Mouse (Mus musculus): Measurements from ENCODE around the gene Med13l.

DNA sequence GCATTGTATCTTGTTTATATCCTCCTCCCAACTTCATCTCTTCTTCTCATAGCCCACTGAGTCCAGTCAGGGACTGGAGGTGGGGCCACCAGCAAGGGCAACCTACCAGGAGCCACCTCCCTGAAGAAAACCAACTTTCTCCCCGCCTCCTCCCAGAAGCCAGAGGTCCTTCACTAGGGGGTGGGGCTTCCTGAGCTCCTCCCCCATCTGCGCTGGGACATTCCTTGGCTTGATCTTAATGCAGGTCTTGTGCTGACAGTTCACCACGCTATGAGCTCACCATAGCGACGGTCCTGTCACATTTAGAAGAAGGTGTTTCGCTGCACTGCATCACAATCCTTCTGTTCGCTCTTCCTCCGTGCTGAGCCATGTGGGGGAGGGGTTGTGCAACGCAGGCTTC lies 229.3 kb downstream of the Med13l start:
- TF ChIP-seq CTCF (conservative IDR thresholded peaks at IDR 0.05 in 1 of 2, IDR thresholded peaks at IDR 0.05 in 1 of 2; ENCODE audit: low read depth in 2 of 2, low read length in 2 of 2): no peak
- no peak for TF ChIP-seq EP300 (IDR thresholded peaks at IDR 0.05; ENCODE audit: low read length)
- TF ChIP-seq BHLHE40 (IDR thresholded peaks at IDR 0.05; ENCODE audit: low read depth, low read length): no peak
- TF ChIP-seq ZC3H11A (IDR thresholded peaks at IDR 0.05; ENCODE audit: low read depth, low read length): no peak
- no peak for TF ChIP-seq MEF2A (IDR thresholded peaks at IDR 0.05; ENCODE audit: borderline replicate concordance, low read depth, low read length)
